Mouse (Mus musculus): ENCODE measurements around the gene Tspan7.

Tspan7 gene

DNA sequence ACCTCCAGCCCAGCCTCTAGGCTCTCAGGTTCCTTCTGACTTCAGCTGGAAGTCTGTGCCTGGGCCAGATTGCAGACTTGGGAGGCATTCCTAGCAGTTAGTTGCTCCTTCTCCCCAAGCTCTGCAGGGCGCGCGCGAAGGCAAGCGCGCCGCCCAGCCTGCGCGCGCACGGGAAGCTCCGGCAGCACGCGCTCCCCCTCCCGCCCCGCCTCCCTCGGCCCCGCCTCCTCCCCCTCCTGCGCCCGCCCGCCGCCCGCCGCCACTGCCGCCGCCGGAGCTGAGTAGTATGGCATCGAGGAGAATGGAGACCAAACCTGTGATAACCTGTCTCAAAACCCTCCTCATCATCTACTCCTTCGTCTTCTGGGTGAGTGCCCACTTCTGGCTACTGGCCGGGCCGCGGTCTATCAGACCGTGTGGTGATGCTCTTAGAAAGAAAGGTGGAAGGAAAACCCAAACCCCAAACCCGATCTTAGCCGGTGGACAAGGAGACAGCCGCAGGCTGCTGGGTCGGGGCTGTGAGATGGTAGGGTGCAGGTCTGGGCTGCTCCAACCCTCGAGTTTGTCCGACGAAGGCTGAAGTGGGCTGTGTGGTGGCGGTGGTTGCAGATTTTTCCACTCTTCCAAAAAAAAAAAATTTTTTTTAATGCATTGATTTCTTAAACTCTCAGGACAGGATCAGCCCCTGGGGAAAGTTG, at the start of gene Tspan7:
Gene Tspan7, plus strand, starts transcription at position 287 of the 698 bp plus-strand sequence.
- DNase-seq = peak; percentile 58 to 75

- no peak for DNase-seq
These were observed 35.5 kb upstream of the Tspan7 start for GRCm38 (mm10) chrX:10449323-10449980.

DNA sequence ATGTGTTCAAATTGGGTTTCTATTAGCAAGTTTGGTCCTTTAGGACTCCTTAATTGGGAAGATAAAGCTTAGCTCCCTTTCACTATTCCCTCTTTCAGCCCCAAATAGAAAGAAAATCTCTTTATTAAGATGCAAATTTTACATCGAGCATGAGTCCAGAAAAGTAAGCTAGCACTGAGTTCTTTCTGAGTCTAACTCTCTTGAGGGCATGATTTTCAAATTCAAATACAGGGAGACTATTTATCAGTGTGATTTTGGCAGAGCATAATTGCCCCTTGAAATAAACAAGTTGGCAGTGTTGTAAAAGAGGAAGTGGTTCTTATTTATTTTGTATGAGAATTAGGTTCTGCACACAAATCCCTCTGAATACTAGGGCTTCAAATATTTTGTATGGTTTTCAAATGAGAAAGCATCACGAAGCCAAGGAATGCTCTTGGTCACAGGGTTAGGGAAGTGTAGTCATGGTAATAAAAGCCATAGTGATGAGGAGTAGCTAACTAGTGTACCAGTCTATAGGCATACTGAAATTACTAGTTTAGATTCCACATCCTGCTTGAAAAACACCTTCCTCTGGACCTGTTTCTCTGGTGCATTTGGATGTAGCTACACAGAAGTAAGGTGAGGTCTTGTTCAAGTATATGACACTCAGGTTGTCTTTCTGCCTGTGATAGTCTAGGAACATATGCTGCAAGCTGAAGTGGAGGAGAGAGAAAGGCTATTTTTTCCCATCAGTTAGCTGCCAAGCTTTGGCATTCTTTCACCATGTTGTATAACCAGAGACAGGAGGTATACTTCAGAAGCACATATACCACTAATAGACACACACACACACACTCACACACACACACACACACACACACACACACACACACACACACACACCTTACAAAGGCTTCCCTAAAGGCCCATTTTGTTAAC, 34.6 kb upstream of the Tspan7 start:
- no peak for DNase-seq

GRCm38 (mm10) chrX:10453798-10454197, 31.2 kb upstream of the Tspan7 start:
- no peak for DNase-seq

- DNase-seq = no peak
These were observed 27.7 kb upstream of the Tspan7 start for GRCm38 (mm10) chrX:10457256-10457655.

GRCm38 (mm10) chrX:10477088-10477487, 7.9 kb upstream of the Tspan7 start:
- no peak for DNase-seq

- DNase-seq = no peak
These were observed 5.7 kb upstream of the Tspan7 start for GRCm38 (mm10) chrX:10479031-10479886.

DNA sequence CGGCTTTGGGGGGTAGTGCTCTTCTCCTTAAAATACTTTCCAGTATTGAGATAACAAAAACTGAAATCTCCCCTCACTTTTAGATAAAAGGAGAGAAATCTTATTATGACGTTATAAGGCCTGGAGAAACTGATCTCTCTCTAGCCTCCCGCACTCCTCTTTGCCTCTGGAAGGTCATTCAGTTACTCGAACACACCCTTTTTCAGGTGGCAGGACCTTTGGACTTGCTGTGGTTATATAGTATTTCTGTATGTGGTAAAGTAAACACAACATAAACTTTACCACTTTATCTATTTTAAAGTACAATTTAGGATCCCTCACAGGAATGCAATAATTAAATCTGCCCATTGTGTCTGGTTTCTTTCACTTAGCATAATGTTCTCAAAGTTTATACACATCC, 5.0 kb upstream of the Tspan7 start:
- no peak for DNase-seq

GRCm38 (mm10) chrX:10485664-10486211, 780 bp downstream of the Tspan7 start:
- DNase-seq = peak; percentile 28 to 60

DNA sequence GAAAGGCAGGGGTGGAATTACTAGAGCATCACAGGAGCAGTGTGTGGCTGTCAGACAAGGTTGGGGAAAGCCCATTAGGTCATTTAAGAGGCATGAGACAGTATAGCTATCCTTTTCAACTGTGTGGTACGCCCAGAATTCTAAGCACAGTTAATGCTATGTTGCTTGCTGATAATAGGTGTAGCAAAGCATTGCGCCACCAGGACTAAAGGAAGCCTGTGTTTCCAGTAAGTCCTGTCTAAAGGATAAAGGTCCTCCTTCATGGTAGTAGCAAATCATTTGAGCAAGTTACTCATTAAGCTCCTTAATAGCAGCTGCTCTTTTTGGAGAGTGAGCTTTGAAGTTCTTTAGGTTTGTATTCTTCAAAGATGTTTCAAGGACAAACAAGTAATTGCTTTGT, 13.6 kb downstream of the Tspan7 start:
- peak; percentile 15 to 46 for DNase-seq

DNA sequence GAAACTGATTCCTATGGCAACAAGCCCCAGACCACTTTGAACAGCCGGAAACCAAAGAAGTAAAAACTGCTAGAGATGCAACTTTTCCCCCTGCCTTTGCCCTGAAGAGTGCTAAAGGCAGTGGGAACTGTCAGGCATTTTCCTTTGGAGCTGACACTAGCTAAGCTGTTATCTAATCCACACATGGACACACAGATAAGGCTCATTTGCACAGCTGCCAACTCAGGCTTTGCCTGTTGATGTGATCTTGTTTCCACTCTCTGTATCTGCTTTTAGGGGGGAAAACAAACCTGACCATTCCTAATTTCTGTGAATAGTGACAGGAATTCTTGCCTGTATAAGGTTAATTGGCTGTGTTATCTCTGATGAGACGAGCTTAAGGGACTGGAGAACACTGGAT, 17.7 kb downstream of the Tspan7 start:
- no peak for DNase-seq

DNA sequence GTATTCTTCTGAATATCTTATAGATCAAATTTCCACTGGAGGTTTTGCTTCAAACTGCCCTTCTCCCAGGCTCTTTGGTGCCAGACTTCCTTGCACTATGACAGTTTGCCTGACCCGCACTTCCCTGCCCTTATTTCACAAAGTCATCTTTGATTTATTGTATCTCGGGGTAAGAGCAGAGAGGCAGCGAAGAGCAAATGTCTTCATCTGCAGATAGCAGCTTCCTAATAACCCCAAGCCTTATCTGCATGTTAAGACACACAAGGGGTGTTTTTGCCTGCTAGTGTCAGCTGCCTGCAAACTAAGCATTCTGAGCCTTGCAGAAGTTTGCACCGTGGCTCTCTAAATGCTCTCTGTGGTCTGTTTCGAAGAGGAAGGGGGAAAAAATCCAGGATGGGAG, 29.5 kb downstream of the Tspan7 start:
- peak; percentile 3 to 21 for DNase-seq

GRCm38 (mm10) chrX:10514971-10515370, 30.0 kb downstream of the Tspan7 start:
- peak in 1 of 2 experiments; percentile 26 for DNase-seq

DNA sequence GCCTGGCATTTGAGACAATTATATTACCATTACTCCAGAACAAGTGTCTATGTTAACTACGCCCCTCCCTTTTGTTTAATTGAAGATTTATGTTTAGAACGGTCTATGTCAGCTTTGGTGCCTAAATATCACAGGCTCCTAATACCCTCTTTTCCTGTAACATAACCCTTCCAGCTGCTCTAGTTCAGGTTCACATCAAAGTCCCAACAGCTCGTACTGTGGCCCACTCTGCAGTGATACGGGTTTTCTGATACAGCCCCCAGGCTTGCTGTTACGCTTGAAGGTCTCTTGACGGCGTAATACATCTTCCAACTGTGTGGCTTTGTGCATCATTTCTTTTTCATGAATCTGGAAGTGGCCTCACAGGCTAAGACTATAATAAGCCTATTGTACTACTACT, 31.5 kb downstream of the Tspan7 start:
- no peak for DNase-seq

DNA sequence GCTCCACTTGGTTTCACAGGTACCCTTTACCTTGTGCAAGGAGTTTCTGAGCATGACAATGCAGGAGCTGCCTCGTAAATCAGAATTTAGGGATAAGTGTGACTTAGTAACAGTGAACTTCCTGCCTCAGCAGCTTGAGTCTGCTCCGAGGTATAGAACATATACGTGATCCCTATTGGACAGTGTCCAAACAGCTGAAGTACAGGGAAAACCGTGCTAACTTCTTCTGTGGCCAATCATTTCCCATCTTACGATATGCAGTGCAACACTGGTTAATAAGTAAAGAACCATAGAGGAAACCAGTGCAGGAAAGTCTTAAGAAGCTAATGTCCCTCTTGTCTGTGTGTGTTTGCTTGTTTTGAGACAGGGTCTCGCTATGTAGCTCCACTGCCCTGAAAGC, 32.0 kb downstream of the Tspan7 start:
- no peak for DNase-seq

DNA sequence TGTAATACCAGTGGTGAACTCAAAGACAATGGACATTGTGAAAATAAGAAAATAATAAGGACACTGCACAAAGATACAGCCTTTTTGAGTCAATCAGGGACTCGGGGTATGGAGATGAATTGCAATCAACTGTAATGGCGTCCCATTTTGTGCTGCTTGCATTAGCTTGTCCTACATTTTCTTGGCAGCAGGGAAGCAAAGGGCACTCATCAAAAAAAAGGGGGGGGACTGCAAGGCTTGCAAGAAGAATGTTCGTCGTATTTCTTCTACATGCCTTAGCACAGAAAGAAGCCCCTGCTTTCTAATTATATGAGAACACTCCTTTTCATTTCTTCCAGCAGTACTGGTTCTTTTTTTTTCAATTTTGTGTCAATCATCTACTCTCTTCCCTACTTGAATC, 32.8 kb downstream of the Tspan7 start:
- DNase-seq = no peak

DNA sequence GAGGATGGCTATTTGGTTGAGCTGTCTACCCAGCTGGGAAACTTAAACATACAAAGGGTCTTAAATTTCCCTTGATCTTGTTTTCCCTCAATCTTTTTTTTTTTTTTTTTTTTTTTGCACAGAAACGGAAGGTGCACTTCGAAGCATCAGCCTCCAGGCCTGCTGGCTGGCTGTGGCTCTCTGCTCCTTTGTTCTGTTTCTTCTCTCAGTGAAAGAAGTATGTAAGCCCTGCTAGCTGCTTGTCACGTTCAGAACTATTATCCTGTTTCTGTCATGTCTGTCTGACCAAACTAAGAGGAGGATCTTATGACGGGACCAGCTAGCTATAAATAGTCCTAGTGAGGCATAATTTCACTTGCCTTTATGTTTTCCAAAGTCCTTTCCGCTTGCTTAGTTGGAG, 33.6 kb downstream of the Tspan7 start:
- no peak for DNase-seq

DNA sequence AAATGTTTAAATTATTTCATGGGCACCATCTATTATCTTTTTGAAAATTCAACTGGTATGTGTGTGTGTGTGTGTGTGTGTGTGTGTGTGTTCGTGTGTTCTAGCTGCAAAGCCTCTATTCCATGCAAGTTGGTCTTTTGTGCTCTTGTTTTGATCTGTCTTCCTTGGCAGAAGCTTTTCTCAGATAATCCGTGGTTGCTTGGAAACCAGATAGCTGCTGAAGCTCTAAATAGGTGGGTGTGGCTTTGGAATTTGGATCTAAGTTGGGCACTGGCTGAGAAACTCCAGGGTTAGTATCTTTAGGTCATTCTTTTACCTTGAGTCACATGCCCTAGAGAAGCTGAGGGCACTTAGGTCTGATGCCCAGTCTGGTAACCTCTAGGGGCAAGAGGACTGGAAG, 50.5 kb downstream of the Tspan7 start:
- no peak for DNase-seq

DNA sequence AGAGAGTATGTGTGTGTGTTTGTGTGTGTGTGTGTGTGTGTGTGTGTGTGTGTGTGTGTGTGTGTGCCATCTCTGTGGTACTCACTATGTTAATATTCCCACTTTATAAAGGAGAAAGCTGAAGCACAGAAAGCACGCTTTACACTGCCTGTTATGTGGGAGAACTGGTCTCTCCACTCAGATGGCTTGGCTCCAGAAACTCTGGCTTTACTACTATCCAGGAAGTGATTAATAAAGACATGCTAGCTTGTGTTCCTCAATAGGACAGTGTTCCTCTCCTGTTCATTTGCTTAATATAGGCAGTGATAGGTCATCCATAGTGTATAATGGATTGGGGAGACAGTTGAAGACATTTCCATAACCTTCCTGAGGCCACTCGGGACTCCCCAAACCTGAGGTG, 54.1 kb downstream of the Tspan7 start:
- DNase-seq = peak in 1 of 2 experiments; percentile 42

GRCm38 (mm10) chrX:10539482-10540166, 54.7 kb downstream of the Tspan7 start:
- DNase-seq = peak; percentile 21 to 34

- DNase-seq = no peak
These were observed 61.9 kb downstream of the Tspan7 start for GRCm38 (mm10) chrX:10546840-10547239.

DNA sequence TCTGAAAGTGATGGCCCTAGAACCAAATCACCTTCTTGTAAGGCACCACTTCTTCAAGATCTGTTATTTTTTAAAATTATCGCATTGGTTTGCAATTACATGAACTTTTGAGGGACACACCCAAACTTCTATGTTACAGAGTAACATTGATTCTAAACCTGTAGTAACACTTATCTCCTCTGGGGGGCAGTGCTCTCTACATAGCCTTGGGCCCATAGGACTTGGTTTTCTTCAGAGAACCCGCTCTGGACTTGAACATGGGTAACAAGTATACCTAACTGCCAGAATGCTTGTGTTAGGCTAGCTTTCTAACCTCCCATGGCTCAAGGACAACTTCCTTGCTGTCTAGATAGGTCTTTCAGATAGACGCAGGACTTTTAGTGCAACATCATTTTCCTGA, 64.8 kb downstream of the Tspan7 start:
- no peak for DNase-seq
